Mouse (Mus musculus): ENCODE results near the gene U2af2. TPM values are rescaled to one million over a fixed set of nuclear protein-coding genes. Genes with fewer than 3 reads are reported as not detected.

U2af2 gene
- total RNA-seq, 2 experiments from 2014 or later = 70.2 to 94.0 TPM

- no peak for DNase-seq
Measured at GRCm38 (mm10) chr7:5037026-5037425, 24.9 kb upstream of the U2af2 start.

- no peak for DNase-seq
Measured at GRCm38 (mm10) chr7:5037467-5037866, 24.5 kb upstream of the U2af2 start.

GRCm38 (mm10) chr7:5038109-5038732, 23.7 kb upstream of the U2af2 start, which contains the start of gene Zfp784:
TSS of gene Zfp784 (minus strand) at chr7:5038446.
- peak; percentile 94 for DNase-seq

- no peak for DNase-seq
Measured at GRCm38 (mm10) chr7:5038940-5039339, 23.0 kb upstream of the U2af2 start.

GRCm38 (mm10) chr7:5044981-5045380, 17.0 kb upstream of the U2af2 start:
- no peak for DNase-seq

GRCm38 (mm10) chr7:5046112-5046511, 15.8 kb upstream of the U2af2 start:
- DNase-seq = no peak

GRCm38 (mm10) chr7:5047313-5047712, 14.6 kb upstream of the U2af2 start:
- DNase-seq = no peak

GRCm38 (mm10) chr7:5051193-5052192, 10.4 kb upstream of the U2af2 start, which contains the start of gene Zfp580:
TSS of gene Zfp580 (plus strand) at chr7:5051538.
- DNase-seq = peak; percentile 76

GRCm38 (mm10) chr7:5052438-5052837, 9.5 kb upstream of the U2af2 start:
- DNase-seq = no peak

GRCm38 (mm10) chr7:5052931-5053343, 9.0 kb upstream of the U2af2 start:
- no peak for DNase-seq

- DNase-seq = no peak
Measured at GRCm38 (mm10) chr7:5053456-5054179, 8.3 kb upstream of the U2af2 start.

GRCm38 (mm10) chr7:5056651-5057263, 5.2 kb upstream of the U2af2 start:
- peak; percentile 15 for DNase-seq

- DNase-seq = no peak
Measured at GRCm38 (mm10) chr7:5057381-5057780, 4.6 kb upstream of the U2af2 start.

- DNase-seq = no peak
Measured at GRCm38 (mm10) chr7:5057804-5058203, 4.1 kb upstream of the U2af2 start.

GRCm38 (mm10) chr7:5058631-5059030, 3.3 kb upstream of the U2af2 start:
- no peak for DNase-seq

GRCm38 (mm10) chr7:5059421-5059820, 2.5 kb upstream of the U2af2 start:
- no peak for DNase-seq

- DNase-seq = peak; percentile 75
Measured at GRCm38 (mm10) chr7:5060239-5060731, 1.7 kb upstream of the U2af2 start.

- peak; percentile 99 for DNase-seq
Measured at GRCm38 (mm10) chr7:5060944-5061773, 784 bp upstream of the U2af2 start.

GRCm38 (mm10) chr7:5062360-5063001, 538 bp downstream of the U2af2 start:
- no peak for DNase-seq

GRCm38 (mm10) chr7:5064886-5065285, 2.9 kb downstream of the U2af2 start:
- DNase-seq = no peak
